Mouse (Mus musculus) gonadal fat pad, adult 2 months (tissue): ENCODE results near the gene Heatr9. TPM values are rescaled to one million over a fixed set of nuclear protein-coding genes. Genes with fewer than 3 reads are reported as not detected.
A peak's percentile ranks its signal among the peaks of the same experiment; 100 is the strongest.
"Not testable (repeated sequence)": the region's sequence is repeated elsewhere in the genome, so short reads cannot be mapped to it uniquely, and the experiment has no call there.

Source experiments
- DNase-seq: peaks from one replicate; pipeline ENCODE4 v3.0.0-alpha.2; 2012; ENCODE audit warnings: low read depth
- polyA plus RNA-seq: library from polyadenylated mRNA; depleted of rRNA; stranded (reverse); fragments of >200 nt; gene quantifications from 2 replicates; pipeline ENCODE4 v1.2.3, GENCODE M21; 2012; rRNA removed

Heatr9 gene
- not detected in 2 replicates for polyA plus RNA-seq

DNA sequence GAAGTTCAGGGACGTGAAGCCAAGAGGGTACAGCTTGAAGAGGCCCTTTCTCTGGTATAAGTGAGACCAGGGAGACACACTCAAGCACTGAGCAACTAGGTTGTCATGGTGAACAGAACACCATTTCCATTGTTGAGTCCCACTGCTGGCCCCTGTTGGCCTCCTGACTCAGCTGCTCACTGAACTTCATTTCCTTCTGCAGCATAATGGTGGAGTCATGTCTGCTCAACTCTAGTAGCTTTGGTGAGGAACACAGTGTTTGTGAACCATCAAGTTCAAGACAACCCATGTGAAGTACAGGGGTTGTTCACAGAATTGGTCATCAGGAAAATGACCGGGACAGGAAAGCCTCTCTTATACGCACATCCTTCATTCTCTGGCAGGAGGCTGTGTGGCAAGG is at the start of gene Heatr9:
Heatr9 (minus strand) TSS at position 101 of the 400 bp plus-strand sequence.
- no peak for DNase-seq

DNA sequence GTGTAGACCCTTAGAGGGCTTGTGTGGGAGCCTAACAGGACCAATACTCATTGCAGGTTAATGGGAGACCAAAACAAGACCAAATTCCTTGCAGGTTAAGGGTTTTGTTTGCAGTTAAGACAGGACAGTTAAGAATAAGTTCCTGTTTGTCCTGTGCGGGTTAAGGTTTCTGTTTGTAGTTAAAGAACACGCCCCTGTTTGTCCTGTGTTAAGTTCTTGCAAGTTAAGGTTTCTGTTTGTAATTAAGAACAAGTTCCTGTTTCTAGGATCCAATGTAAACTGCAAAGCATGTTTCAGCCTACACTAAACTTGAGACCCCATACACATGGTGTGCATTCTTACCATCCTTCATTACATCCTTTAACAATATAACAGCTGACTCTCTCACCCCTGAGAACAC is 48.2 kb upstream of the Heatr9 start:
- DNase-seq: no peak

DNA sequence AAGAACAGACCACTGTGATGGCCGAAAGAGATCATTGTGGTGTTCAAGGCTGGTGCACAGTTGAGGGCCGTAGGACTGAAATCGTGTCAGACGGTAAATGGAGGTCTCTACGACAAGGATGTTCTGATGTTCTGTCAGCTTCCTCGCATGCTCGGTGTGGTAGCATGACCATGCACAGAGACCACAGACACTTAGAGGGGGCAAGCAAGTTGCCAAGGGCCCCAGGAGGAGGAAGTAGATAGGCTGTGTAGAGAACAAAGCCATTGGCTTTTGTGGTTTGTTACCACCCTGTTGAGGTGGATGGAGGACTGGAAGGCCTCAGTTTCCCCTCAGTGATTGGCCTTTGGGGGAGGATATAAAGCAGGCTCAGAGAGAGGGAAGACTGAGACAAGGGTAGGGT is 47.3 kb upstream of the Heatr9 start:
- no peak for DNase-seq

DNA sequence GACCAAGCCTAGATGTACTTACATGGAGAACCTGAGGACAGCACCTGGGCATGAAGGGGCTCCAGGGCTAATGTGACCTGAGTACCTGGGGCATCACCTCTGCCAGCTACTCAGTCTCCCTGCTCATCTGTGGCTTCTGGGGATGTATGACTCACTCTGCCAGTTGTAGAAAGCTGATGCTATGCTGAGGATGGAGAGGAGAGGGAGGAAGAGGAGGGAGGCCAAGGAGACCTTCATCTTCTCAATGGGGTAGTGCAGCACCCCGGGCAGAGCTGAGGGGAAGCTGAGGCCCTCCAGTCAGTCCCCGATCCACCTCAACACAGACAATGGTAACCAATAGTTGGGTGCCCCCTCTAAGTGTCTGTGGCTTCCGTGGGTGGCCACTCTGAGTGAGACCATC is 46.8 kb upstream of the Heatr9 start:
- no peak for DNase-seq

DNA sequence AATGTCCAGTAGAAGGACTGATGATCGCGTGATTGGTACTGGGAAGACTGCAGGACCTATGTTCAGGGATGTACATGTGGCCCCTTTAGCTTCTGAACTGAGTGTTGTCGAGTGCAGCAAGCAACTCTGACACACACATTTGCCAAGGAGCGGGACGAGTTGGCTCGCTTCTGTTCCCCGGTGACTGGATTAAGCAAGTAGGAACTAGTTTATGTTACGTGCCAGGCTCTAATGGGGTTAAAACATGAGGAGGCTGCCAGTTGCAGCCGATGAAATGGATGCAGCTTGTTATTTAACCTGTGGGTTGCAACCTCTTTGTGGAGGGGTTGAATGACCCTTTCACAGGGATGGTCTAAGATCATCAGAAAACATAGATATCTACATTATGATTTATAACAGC is 46.1 kb upstream of the Heatr9 start:
- no peak for DNase-seq

DNA sequence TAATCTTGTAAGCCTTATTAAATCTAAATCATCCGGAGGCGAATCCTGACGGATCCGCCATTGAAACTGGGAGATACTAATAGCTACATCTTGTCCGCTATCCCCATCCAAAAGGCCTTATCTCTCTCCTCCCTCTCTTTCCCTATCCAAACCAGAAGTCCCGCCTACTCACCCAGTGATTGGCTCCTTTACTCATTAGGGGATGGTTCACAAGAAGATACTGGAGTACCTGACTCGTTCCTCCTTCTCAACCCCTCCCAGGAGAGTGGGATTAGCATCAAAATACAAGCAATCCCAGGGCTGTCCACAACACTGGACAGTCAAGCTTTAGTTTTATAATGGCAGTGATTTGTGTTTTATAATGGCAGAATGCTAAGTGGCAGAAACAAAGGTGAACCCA is 45.3 kb upstream of the Heatr9 start:
- no peak for DNase-seq

DNA sequence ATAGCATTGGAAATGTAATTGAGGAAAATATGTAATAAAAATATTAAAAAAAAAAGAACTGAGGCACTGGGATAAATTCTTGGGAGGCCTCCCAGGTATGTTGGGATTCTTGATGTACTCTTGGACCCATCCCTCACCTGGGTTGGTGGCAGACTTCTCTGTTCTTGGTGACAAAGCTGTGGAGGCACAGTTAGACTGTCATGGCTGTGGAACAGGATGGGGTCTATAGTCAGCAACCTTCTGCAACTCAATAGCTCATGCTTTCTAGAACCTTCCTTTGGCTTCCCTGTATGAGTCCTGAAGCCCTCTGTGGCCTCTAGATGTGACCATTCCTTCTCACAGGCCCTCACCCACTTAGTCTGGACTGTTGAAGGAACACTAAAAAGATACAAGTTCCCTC is 44.6 kb upstream of the Heatr9 start:
- DNase-seq: no peak

DNA sequence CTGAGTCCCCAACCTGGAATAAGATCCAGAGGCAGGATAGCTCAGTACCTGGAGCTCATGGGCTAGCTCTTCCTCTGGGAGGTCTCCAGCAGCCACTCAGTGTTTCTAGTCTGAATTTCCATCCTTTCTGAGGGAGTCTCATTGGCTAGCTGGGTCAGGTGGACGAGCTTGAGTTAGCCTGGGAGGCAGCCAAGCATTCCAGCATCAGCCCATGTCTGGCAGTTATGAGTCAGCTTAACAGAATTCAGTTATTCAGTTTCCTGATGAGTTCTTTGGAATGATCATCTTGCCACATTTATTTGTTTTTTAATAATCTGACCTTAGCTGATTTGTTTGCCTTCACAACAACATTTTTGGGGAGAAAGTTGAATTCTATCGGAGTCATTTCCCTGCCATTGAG is 41.8 kb upstream of the Heatr9 start:
- DNase-seq: no peak

DNA sequence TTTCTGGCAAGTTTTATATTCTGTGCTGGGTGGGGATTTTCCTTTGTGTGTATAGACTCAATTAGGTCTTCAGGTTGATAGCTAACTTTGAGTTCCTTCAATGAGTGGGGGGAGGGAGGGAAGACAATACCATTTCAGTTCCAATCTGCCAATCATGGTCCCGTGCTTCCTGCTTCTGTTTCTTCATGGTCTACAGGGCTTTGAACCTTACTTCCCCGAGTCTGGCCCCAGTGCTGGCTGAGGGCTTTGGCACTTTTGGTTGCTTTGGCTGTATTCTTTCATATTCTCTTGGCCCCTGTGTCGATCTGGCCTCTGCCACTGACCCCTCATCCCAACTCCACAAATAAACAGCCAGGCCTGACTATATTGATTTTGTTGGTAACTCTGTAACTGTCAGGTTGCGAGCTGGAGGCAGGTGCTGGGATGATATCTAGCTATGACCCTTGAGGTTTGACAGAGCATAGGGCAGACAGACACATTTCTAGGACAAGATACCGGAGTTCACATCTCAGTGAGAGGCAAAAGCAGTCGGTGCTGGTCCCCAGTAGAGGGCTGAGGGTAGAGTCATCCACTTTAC is 40.4 kb upstream of the Heatr9 start:
- DNase-seq: no peak

DNA sequence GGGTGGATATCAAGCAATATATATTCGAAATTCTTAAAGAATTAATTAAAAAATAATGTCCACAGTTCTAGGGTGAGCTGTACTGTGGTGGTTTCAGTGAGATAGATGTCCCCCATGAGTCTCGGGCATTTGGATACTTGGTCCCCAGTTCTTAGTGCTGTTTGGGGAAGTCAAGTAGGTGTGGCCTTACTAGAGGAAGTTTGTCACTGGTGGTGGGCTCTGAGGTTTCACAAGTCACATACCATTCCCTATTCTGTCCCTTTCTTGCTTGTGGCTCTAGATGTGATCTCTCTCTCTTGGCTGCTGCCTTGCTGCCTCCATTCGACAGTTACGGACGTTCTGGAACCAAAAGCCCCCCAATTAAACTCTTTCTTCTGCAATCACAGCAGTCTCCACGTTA is 38.4 kb upstream of the Heatr9 start:
- no peak for DNase-seq

DNA sequence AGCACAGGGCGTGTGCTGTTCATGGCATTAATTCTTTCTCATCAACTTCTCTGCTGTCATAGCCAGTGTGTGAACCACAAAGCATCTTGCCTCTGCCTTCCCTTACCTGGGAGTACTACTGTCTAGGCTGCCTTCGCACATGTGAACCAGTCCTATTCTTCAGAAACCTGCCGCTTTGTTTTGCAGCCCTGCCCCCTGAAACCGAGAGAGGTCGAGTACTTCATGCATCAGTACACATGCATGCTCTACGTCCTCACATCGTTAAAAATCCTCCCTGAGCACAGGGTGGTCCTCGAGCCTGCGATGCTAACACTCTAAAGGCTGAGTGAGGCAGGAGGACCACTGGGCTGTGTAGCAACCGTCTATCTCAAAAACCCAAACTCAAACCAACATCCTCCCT is 35.1 kb upstream of the Heatr9 start:
- DNase-seq: no peak

DNA sequence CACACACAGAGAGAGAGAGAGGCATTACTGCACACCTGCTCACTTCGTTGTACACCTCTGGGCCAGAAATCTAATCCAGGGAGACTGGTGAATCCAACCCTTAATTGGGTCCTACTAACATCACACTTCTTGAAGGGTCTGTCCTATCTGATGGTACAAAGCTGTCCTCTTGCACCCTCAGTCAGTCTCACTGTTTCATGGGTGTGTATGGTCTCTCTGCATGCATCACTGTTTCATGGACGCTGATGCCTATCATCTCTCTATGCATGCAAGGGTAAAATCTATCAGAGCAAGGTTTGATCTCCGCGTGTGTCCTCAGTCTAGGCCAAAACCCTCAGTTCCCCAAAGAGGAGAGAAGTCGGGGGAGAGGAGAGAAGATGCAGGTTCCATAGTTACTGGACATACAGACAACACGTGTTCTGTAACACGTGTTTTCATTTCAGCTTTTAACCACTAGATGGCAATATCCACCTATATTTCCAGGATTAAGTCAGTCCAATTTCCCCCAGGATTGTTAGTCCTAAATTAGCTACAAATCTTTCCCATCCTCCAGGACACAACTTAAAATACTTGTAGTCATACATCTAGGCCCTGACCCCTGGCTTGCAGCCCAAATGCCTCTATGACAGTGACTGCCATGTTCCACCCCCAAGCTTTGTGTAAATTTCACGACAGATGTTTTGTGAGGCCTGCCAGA is 34.3 kb upstream of the Heatr9 start:
- DNase-seq: no peak

DNA sequence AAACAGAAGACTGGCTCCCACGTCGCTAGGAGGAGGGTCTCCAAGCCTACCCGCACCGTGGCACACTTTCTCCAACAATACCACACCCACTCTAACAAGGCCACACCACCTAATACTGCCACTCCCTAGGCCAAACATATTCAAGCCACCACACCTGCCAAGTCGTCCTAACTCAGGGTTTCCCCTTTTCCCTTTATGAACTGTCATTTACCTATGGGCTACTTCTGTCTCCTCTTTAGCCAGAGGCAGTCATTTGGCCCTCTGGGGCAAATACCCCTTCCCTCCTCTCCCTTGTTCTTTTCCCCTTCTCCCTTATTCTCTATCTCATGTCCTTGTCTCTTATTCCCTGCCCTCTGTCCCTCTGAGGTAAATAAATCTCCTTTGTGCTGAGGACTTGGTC is 29.7 kb upstream of the Heatr9 start:
- DNase-seq: no peak

DNA sequence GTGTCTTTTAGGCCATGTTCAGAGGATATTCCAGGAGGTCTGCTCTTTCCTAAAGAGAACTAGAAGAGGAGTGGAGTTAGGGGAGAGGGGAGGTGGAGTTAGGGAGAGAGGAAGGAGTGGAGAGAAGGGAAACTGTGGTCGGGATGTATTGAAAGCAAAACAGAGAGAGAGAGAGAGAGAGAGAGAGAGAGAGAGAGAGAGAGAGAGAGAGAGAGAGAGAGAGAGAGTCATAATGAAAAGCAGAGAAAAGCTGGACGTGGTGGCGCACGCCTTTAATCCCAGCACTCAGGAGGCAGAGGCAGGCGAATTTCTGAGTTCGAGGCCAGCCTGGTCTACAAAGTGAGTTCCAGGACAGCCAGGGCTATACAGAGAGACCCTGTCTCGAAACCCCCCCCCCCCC is 29.1 kb upstream of the Heatr9 start:
- not testable (repeated sequence) for DNase-seq

DNA sequence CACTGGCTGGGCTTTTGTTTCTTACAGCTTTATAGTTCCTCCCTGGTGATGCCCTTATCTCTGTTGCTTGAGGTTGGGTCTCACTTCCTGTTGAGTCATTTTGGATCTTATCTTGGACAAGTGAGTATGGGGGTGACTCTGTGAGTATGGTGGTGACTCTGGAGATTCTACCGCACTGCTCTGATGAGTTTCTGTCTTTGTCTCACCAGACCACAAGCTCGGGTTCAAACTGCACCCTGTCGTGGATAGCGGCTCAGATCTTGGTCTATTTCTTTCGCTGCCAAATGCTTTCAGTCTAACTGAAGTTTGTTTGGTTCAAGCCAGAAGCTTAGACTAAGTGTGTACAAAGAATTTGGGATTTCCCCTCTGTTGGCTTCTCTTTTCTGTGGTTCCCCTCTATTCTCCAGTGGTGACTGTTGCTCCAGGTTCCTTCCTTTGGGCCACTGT is 28.2 kb upstream of the Heatr9 start:
- no peak for DNase-seq

DNA sequence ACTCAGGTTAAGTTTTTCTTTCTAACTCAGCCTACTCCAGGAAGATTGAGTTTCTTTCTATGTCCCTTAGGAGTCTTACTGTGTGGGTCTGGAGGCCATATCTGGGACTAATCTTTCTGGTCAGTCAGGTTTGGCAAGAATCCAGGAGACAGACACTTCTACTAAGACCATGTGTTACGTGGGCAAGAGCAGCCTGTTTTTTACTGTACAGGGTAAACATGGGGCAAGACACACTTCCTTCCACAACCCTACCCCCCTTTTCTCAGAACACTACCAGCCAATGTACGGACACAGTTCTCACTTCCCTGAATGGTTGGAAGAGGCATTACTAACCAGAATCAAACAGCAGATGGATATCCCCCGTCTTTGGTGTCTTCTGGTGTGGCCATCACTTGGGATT is 22.2 kb upstream of the Heatr9 start:
- DNase-seq: no peak

DNA sequence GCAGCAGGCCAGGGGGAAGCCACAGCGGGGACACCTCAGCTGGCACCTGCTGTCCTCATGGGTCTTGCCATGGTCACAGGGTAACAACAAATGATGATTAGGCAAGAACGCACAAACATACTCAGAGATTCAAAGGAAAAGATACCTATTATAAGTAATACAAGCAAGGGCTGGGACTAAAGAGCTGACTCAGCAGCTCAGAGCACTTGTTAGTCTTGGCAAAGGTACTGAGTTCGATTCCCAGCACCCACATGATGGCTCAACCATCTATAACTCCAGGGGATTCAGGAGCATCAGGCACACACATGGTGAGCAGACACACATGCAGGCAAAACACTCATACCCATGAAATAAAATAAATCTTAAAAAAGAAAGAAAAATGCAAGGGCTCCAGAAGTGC is 19.4 kb upstream of the Heatr9 start:
- no peak for DNase-seq

DNA sequence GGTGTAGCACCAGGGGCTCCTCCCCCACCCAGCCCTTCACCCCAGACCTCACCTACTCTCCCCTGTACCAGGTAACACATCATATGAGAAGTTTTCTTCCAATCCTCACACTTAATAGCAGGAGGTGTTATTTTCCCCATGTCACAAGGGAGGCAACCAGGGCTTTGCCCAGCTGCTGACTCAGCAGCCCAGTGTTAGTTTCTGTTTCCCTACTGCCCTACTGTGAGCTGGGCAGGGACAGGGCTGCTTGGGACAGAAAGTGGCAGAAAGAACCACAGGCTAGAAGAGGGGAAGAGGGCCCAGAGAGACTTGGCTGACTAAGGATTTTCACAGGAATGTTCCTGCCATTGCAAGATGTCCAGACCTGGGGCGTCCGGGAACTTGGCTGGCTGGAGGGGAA is 19.0 kb upstream of the Heatr9 start:
- DNase-seq: no peak

DNA sequence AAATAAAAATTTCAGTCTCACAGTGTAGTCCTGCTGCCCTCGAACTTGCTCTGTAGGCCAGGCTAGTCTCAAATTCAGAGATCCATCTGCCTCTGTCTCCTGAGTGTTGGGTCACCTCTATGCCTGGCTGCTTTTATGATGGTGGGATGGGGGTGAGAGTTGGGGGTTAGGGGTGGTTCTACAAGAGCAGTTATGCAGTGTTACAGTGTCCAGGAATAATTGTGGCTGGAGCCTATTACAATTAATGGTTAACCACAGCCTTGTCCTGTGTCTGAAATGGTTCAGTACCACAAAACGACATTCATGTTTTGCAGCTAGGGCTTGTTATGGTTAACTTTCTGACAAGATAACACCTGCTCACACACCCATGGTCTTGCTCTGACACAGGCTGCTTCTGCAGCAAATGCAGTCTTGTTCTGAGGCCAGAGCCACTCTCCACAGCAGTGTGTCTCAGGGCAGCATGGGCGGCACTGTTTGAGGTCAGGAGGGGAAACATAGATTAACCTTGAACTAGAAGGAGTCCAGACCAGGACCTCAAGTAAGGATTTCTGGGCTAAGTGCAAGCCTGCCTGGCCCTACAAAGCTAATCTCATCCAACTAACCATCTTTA is 16.8 kb upstream of the Heatr9 start:
- DNase-seq: no peak

DNA sequence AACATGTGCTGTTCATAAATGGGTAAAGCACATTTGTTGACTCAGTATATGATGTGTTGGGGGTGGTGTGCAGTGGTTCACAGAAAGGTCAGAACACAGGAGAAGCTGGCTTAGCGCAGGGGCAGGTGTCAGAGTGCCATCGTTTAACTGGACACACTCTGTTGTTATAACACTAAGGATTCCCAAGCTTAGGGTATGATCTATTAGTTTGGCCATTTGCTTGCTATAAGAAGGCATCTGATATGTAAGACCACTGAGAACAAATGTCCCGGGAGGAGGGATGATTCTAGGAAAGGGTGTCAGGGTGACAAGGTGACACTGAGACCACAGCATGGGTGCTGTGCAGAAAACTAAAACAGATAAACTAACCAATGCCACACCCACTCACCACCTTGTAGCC is 14.9 kb upstream of the Heatr9 start:
- no peak for DNase-seq

DNA sequence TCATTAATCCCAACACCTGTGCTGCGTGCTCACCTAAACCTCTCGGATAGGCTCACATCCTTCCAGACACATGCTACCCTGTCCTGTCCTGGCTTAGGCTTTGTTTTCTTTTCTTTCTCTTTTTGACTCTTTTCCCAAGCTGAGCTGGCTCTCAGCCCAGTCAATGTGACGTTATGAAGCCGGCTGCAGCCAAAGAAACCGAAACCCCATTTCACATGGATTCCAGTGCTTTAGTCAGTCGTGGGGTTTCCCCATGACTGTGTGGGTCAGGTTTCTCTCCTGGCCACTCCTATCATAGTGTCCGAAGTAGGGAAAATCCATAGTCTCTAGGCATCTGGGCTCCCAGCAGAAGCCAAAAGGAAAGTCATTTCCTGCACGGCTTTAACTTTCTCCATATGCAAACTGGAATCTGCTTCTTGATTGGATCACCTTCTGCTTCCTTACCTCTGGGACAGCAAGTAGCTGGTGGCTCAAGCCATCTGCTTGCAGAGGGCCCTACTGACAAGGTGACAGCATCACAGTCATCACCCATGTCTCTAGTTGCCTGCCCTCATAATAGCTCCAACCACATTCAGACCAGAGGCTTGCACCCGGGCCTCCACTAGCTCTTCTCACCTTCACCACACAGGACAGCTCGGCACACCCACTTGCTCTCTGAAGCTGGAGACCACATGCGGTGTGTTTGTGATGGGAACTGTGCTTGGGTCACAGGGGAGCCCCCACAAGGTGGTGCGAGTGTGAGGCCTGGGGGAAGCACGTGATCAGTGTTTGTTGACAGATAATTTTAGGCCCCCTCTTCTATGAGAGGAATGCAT is 12.8 kb upstream of the Heatr9 start:
- peak; percentile 12 for DNase-seq

DNA sequence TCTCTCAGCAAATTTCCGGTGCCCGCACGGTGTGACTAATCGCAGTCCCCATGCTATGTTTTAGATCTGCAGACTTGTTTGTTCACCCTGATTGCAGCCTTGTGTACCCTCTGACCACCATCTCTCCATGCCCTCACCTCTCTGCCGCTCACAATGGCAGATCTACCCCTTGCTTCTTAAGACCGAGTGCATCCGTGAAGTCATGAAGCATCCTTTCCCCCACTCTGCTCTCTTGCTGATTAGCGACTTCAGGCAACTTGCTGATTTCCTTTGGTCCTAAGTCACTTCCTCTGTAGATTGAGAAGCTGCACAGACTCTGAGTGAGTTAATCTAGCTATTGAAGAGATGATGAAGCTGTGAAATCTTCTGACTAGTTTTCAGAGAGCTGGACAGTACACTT is 12.2 kb upstream of the Heatr9 start:
- no peak for DNase-seq

DNA sequence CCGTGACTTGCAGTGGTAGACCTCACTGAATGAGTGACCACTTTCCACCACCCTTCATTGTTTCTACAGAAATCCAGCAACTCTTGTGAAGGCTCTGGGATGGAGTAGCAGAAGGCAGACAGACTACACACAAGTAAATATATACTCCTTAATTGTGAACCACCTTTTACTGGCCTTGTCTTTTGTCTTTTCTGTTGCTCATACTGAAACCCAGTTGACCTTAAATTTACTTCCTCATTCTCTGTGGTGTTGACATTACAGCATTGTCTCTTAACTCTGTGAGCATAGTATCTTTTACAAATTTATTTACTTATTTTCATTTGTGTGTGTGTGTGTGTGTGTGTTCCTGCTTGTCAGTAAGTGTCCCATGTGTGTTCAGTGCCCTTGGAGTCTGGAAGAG is 11.2 kb upstream of the Heatr9 start:
- no peak for DNase-seq
